7 mouse cellular contexts compared by ENCODE assay signal in genomic region chr15:98969372-98970101, GRCm38 (mm10). TPM values are rescaled to one million over a fixed set of nuclear protein-coding genes. Genes with fewer than 3 reads are reported as not detected.
DNase-seq lines count a peak whose midpoint lies in the region; ATAC-seq lines count a peak whose summit lies in the region.

No protein-coding gene starts in this region.

- no peaks in the 10 kb centered on the region for H3K9me3 ChIP-seq in embryonic facial prominence, embryonic 12.5 days
- no peaks in the 10 kb centered on the region for H3K9me3 ChIP-seq in intestine, embryonic 16.5 days (ENCODE audit: control insufficient read depth, low read length)

- H3K36me3 ChIP-seq in embryonic facial prominence, embryonic 12.5 days = no peaks in the 10 kb centered on the region
- no peaks in the 10 kb centered on the region for H3K36me3 ChIP-seq in intestine, embryonic 16.5 days (ENCODE audit: control insufficient read depth, insufficient read depth, low read length)

- H3K4me3 ChIP-seq in embryonic facial prominence, embryonic 12.5 days = no peak overlapping the region
- no peak overlapping the region for H3K4me3 ChIP-seq in intestine, embryonic 16.5 days (ENCODE audit: low read length)

- H3K4me2 ChIP-seq in embryonic facial prominence, embryonic 12.5 days (replicated peaks) = peak overlapping the region; percentile 33
- H3K4me2 ChIP-seq in intestine, embryonic 16.5 days (ENCODE audit: low read depth, low read length) = peak overlapping the region; percentile 18

- no peaks in the 10 kb centered on the region for H3K27me3 ChIP-seq in embryonic facial prominence, embryonic 12.5 days
- no peaks in the 10 kb centered on the region for H3K27me3 ChIP-seq in intestine, embryonic 16.5 days (replicated peaks; ENCODE audit: control insufficient read depth, insufficient read depth, low read length)

- H3K4me1 ChIP-seq in embryonic facial prominence, embryonic 12.5 days = peaks cover 34% of the 10 kb centered on the region
- H3K4me1 ChIP-seq in intestine, embryonic 16.5 days (ENCODE audit: control insufficient read depth, insufficient read depth, low read length) = peaks cover 13% of the 10 kb centered on the region

- H3K9ac ChIP-seq in embryonic facial prominence, embryonic 12.5 days = peak overlapping the region; percentile 26; the same call in 1 of the 2 replicates
- H3K9ac ChIP-seq in intestine, embryonic 16.5 days (ENCODE audit: low read depth, low read length) = peak overlapping the region; percentile 30; the same call in 1 of the 2 replicates

- ATAC-seq in embryonic facial prominence, embryonic 12.5 days (ENCODE audit: insufficient number of reproducible peaks, insufficient read depth, low FRiP score, low TSS enrichment) = peak; percentile 38; the same call in 1 of the 2 replicates
- ATAC-seq in intestine, embryonic 16.5 days = peak; percentile 23; the same call in 1 of the 2 replicates
- no peak for ATAC-seq in cerebellum, adult (ENCODE audit: insufficient number of reproducible peaks, low FRiP score, low TSS enrichment)

- peak overlapping the region; percentile 94 for H3K27ac ChIP-seq in embryonic facial prominence, embryonic 12.5 days
- H3K27ac ChIP-seq in intestine, embryonic 16.5 days (ENCODE audit: low read length) = peak overlapping the region; percentile 43

- WGBS in embryonic facial prominence, embryonic 12.5 days = 8% methylated on average over 16 of the region's 16 CpGs
- WGBS in intestine, embryonic 16.5 days = 27% methylated on average over 16 of the region's 16 CpGs

- peak; percentile 30 for DNase-seq in lung, postnatal 10 days
- no peak for DNase-seq in lung, postnatal 36 days
- DNase-seq in retina, postnatal 1 day = peak; percentile 83
- DNase-seq in urinary bladder, postnatal 25 days (ENCODE audit: low spot score) = no peak

RNA-seq across cellular contexts. Expression of gene Tuba1a, which starts 16.0 kb away (rescaled TPM):
- 2,353 and 2,615 TPM in 2 replicates for polyA plus RNA-seq in embryonic facial prominence, embryonic 12.5 days (2016; fragmentation: Nextera tagmentation; extraction: Ambion mirVana)
- polyA plus RNA-seq in intestine, embryonic 16.5 days (2015; fragmentation: Nextera tagmentation; extraction: Ambion mirVana) = 816 and 895 TPM in 2 replicates

RNA-seq across cellular contexts. Expression of gene Gm49450, which starts 16.2 kb away (rescaled TPM):
- polyA plus RNA-seq in embryonic facial prominence, embryonic 12.5 days (2016; fragmentation: Nextera tagmentation; extraction: Ambion mirVana) = not detected in 2 replicates
- polyA plus RNA-seq in intestine, embryonic 16.5 days (2015; fragmentation: Nextera tagmentation; extraction: Ambion mirVana) = not detected in 2 replicates

RNA-seq across cellular contexts. Expression of gene Tuba1b, which starts 35.2 kb away (rescaled TPM):
- 1,598 and 1,609 TPM in 2 replicates for polyA plus RNA-seq in embryonic facial prominence, embryonic 12.5 days (2016; fragmentation: Nextera tagmentation; extraction: Ambion mirVana)
- 1,159 and 1,322 TPM in 2 replicates for polyA plus RNA-seq in intestine, embryonic 16.5 days (2015; fragmentation: Nextera tagmentation; extraction: Ambion mirVana)

RNA-seq across cellular contexts. Expression of gene Lmbr1l, which starts 51.5 kb away (rescaled TPM):
- polyA plus RNA-seq in embryonic facial prominence, embryonic 12.5 days (2016; fragmentation: Nextera tagmentation; extraction: Ambion mirVana) = 21.5 and 26.4 TPM in 2 replicates
- 20.4 and 23.6 TPM in 2 replicates for polyA plus RNA-seq in intestine, embryonic 16.5 days (2015; fragmentation: Nextera tagmentation; extraction: Ambion mirVana)

Comparison
In these comparisons a context has a peak if more than half of its experiments do, and no peak if none do; other contexts are left out.
1. DNase-seq: peak in lung, postnatal 10 days (single experiment) and retina, postnatal 1 day (single experiment); none in lung, postnatal 36 days (single experiment) and urinary bladder, postnatal 25 days (single experiment).